Mouse (Mus musculus): Measurements from ENCODE around the gene Tmed5. TPM values are rescaled to one million over a fixed set of nuclear protein-coding genes. Genes with fewer than 3 reads are reported as not detected.

The Tmed5 gene
- total and polyA plus RNA-seq, 3 experiments: 40.5 to 181 (median 63.1) TPM

DNA sequence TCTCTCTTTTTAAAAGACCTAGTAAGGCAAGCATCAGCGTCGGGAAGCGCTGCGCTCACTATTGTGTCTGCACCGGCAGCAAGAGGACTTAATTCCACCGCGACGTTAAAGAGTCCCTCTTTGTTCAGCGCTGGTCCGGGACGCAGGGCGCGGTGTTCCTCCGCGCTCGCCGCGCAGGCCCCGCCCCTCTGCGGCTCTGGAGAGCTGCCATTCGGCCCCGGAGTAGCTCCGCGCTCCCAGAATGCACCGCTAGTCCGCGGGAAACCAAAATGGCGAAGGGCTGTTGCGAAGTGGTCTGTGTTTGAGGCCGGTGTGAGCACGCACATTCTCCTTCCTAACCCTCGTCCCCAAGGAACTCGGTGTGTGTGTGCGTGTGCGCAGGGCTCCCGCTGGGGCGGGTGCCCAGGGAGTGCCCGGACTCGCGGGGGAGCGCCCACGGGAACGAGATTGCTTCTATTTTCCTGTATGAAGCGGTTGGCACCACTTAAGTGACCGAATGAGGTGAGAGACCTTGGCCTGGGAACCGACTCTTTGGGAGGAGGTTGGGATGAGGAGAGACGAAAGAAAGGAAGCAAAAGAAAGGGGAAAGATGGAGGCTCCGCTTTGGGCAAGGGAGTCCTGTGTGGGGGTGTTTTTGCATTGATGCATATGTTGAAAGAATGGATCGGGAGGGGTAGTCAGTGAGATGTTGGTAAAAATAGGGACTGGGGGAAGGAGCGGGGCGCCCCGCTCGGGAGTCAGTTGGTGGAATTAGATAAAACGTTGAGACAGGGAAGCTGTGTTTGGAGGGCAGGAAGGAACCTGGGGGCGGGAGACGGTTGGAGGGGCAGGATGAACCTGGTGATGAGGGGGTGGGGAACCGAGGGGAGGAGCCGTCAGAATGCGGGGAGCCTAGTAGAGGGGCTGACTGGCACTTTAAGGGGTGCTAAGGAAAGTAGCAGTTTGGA is 66.7 kb downstream of the Tmed5 start, which contains the start of gene Mtf2 (continued):
- no peak for TF ChIP-seq SMC3 (IDR thresholded peaks at IDR 0.05; ENCODE audit: low read depth, low read length)
- no peak for TF ChIP-seq BHLHE40 (IDR thresholded peaks at IDR 0.05; ENCODE audit: borderline replicate concordance, low read depth, low read length)
- TF ChIP-seq CTCF (IDR thresholded peaks at IDR 0.05 in 2 of 3, conservative IDR thresholded peaks at IDR 0.05 in 1 of 3; ENCODE audit: control insufficient read depth in 1 of 3, insufficient read depth in 1 of 3, low read depth in 2 of 3, low read length in 3 of 3, poor library complexity in 1 of 3, severe bottlenecking in 1 of 3): no peak
- peak; percentile 53; the same call in 1 of the 2 replicates for TF ChIP-seq RCOR1 (IDR thresholded peaks at IDR 0.05; ENCODE audit: low read depth, low read length)
- TF ChIP-seq KAT2A (conservative IDR thresholded peaks at IDR 0.05; ENCODE audit: low read depth, low read length): peak; percentile 99
- TF ChIP-seq USF1 (IDR thresholded peaks at IDR 0.05; ENCODE audit: low read depth, low read length): no peak
- TF ChIP-seq ELF1 (IDR thresholded peaks at IDR 0.05; ENCODE audit: low read depth, low read length): no peak; the same call in 1 of the 2 replicates
- no peak for TF ChIP-seq USF2 (IDR thresholded peaks at IDR 0.05; ENCODE audit: borderline replicate concordance in 1 of 2, insufficient read depth in 1 of 2, low read depth in 1 of 2, low read length in 2 of 2)
- TF ChIP-seq POLR2A (IDR thresholded peaks at IDR 0.05; ENCODE audit: control insufficient read depth in 1 of 2, insufficient read depth in 1 of 2, low read depth in 1 of 2, low read length in 2 of 2, poor library complexity in 1 of 2): peak; percentile 94 to 99
- TF ChIP-seq MAZ (IDR thresholded peaks at IDR 0.05; ENCODE audit: low read depth, low read length): peak; percentile 82
- TF ChIP-seq TBP (IDR thresholded peaks at IDR 0.05; ENCODE audit: low read depth, low read length): peak; percentile 97
- TF ChIP-seq GATA1 (IDR thresholded peaks at IDR 0.05; ENCODE audit: low read depth, low read length): no peak
- TF ChIP-seq TCF12 (IDR thresholded peaks at IDR 0.05; ENCODE audit: low read depth, low read length): peak; percentile 92
- peak; percentile 99 for TF ChIP-seq POLR2AphosphoS2 (IDR thresholded peaks at IDR 0.05; ENCODE audit: low read length)

DNA sequence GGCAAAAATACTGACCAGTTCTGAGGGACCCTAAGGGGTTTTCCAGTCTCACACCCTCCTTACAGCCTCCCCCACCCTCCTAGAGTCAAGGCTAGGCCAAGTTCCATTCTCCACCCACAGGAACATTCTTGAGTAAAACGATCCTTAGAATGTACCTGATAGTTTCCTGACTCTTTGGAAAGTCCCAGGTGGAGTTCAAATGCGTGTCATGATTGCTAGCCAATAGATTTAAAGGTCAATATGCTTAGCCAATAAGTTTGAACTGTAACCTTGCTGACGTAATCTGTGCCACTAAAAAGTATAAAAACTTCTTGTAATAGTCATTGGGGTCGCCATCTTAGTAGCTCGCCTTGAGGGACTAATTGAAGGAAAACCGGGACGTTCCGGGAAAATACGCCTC is 72.0 kb downstream of the Tmed5 start:
- H3K9ac ChIP-seq (ENCODE audit: control insufficient read depth, low read depth, low read length, poor library complexity, severe bottlenecking): no peak overlapping the region
- H3K9me3 ChIP-seq (replicated peaks; ENCODE audit: insufficient read depth, low read length): no peaks in the 10 kb centered on the region
- no peak overlapping the region for H3K4me3 ChIP-seq (ENCODE audit: control insufficient read depth in 1 of 2, insufficient read depth in 1 of 2, low read depth in 2 of 2, low read length in 2 of 2)
- H3K4me1 ChIP-seq (ENCODE audit: control insufficient read depth in 1 of 2, insufficient read depth in 2 of 2, low read length in 2 of 2): no peaks in the 10 kb centered on the region; a peak in 1 of 4 replicates
- no peak overlapping the region for H3K27ac ChIP-seq (ENCODE audit: control insufficient read depth, low read depth, low read length)
- TF ChIP-seq BHLHE40 (IDR thresholded peaks at IDR 0.05; ENCODE audit: borderline replicate concordance, low read depth, low read length): no peak
- no peak for TF ChIP-seq POLR2AphosphoS5 (IDR thresholded peaks at IDR 0.05; ENCODE audit: borderline replicate concordance, low read depth, low read length)
- no peak for TF ChIP-seq GATA1 (IDR thresholded peaks at IDR 0.05; ENCODE audit: low read depth, low read length)
- TF ChIP-seq ZKSCAN1 (IDR thresholded peaks at IDR 0.05; ENCODE audit: low read depth, low read length): no peak
- TF ChIP-seq USF2 (IDR thresholded peaks at IDR 0.05; ENCODE audit: borderline replicate concordance in 1 of 2, insufficient read depth in 1 of 2, low read depth in 1 of 2, low read length in 2 of 2): no peak
- no peak for TF ChIP-seq MAFK (IDR thresholded peaks at IDR 0.05; ENCODE audit: borderline replicate concordance, low read depth, low read length)
- no peak for TF ChIP-seq JUND (IDR thresholded peaks at IDR 0.05; ENCODE audit: low read depth, low read length)
- no peak for TF ChIP-seq SIN3A (IDR thresholded peaks at IDR 0.05; ENCODE audit: low read length)
- TF ChIP-seq CTCF (IDR thresholded peaks at IDR 0.05 in 2 of 3, conservative IDR thresholded peaks at IDR 0.05 in 1 of 3; ENCODE audit: control insufficient read depth in 1 of 3, insufficient read depth in 1 of 3, low read depth in 2 of 3, low read length in 3 of 3, poor library complexity in 1 of 3, severe bottlenecking in 1 of 3): no peak
- TF ChIP-seq ELF1 (IDR thresholded peaks at IDR 0.05; ENCODE audit: low read depth, low read length): no peak
- TF ChIP-seq GABPA (IDR thresholded peaks at IDR 0.05; ENCODE audit: low read depth, low read length): no peak
- TF ChIP-seq UBTF (IDR thresholded peaks at IDR 0.05; ENCODE audit: borderline replicate concordance, insufficient read depth, low read depth, low read length): no peak
- TF ChIP-seq ZC3H11A (IDR thresholded peaks at IDR 0.05; ENCODE audit: low read depth, low read length): no peak
- no peak for TF ChIP-seq RAD21 (IDR thresholded peaks at IDR 0.05; ENCODE audit: low read depth, low read length)
- no peak for TF ChIP-seq CHD2 (IDR thresholded peaks at IDR 0.05; ENCODE audit: low read length)
- no peak for TF ChIP-seq TBP (IDR thresholded peaks at IDR 0.05; ENCODE audit: low read depth, low read length)
- TF ChIP-seq TAL1 (IDR thresholded peaks at IDR 0.05; ENCODE audit: low read length): no peak
- no peak for TF ChIP-seq MYB (IDR thresholded peaks at IDR 0.05; ENCODE audit: low read depth, low read length)
- no peaks in the 10 kb centered on the region for H3K79me2 ChIP-seq (ENCODE audit: control insufficient read depth, insufficient read depth, low read length, poor library complexity)
- H3K27me3 ChIP-seq (ENCODE audit: control insufficient read depth in 1 of 2, insufficient read depth in 2 of 2, low read length in 2 of 2): no peaks in the 10 kb centered on the region
- H3K36me3 ChIP-seq (ENCODE audit: control insufficient read depth in 1 of 2, insufficient read depth in 2 of 2, low read length in 2 of 2): no peaks in the 10 kb centered on the region
- no peak for DNase-seq (ENCODE audit: low read depth, low spot score)
